Mouse (Mus musculus) cerebellum, adult 11 months (tissue): ENCODE data around the gene Sh3pxd2b.

Experiments
- DNase-seq: peaks from one replicate; pipeline ENCODE4 v3.0.0; 2022

Sh3pxd2b gene

GRCm38 (mm10) chr11:32445135-32445534 is 97.5 kb downstream of the Sh3pxd2b start:
- no peak for DNase-seq

GRCm38 (mm10) chr11:32445637-32446226 is 98.1 kb downstream of the Sh3pxd2b start:
- no peak for DNase-seq

GRCm38 (mm10) chr11:32450216-32450615 is 102.6 kb downstream of the Sh3pxd2b start:
- peak; percentile 54 for DNase-seq

DNA sequence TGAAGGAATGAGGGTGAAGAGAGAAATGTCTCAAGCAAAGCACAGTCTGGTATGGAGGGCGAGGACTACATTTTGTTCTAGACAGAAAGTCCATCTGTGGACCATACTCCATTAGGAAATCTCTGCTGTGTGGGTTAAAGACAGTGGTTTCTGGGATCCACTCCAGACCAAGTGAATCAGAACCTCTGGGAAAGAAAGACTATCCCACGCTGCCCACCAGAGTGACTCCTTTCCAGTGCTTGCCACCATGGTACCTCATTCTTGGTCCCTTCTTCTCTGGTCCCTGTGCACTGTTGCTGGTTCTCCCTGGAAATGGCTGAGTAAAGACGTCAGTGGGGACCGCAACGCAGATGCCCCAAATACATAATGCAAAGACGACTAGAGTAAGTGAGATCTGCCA is 103.7 kb downstream of the Sh3pxd2b start:
- no peak for DNase-seq

- no peak for DNase-seq
Measured at GRCm38 (mm10) chr11:32452745-32453144, 105.1 kb downstream of the Sh3pxd2b start.

DNA sequence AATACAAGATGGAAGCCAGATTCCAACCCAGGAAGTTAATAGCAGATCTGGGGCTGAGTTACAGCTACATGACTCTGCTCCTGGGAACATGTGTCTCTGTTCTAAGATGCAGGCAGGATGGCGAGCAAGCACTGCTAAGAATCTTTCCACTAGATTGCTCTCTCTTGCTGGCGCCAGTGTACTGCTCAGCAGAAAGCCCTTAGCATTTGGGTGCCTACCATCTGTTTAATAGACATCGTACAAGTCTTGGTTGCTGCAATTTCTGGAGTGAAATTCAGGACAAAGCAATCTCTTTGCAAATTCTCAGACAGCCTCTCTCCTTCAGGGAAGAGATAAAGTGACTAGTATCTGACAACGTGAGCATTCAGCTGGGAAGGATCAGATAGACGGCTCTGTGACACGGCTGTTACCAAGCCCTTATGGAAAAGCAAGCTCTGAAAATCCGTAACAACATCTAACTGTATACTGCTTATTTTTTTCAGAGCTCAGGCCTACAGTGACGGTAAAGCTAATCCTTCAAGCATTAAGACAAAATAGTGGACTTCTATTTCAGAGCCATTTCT is 105.8 kb downstream of the Sh3pxd2b start:
- peak; percentile 32 for DNase-seq

DNA sequence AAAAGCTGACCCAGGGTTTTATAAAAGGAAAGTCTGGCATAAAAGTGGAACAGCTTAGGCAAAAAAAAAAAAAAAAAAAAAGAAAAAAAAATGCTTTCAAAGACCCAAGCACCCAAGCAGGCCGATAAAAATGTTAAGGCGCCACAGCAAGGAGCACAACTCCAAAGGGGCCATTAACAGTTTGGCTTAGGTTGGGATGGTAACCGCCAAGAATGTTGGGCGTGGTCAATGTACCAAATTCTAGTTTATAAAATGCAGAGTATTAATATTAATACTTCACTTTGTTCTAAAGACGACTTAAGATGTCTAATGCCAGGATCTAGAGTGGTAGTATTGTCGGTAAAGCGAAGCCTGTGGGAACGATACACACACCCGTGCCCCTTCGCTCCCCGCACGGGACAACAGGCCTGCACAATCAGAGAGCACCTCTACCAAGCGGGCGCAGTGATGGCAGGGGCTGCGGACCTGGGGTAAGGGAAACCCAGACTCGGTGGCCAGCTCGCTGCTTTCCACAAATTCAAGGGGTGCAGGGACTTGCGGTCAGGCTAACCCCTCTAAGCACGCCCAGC is 106.7 kb downstream of the Sh3pxd2b start:
- DNase-seq, result no peak

GRCm38 (mm10) chr11:32454800-32455506 is 107.3 kb downstream of the Sh3pxd2b start, which contains the start of gene Ubtd2:
Ubtd2 (plus strand) TSS chr11:32455370.
- peak; percentile 97 for DNase-seq

GRCm38 (mm10) chr11:32455507-32456141 is 108.0 kb downstream of the Sh3pxd2b start:
- no peak for DNase-seq

DNA sequence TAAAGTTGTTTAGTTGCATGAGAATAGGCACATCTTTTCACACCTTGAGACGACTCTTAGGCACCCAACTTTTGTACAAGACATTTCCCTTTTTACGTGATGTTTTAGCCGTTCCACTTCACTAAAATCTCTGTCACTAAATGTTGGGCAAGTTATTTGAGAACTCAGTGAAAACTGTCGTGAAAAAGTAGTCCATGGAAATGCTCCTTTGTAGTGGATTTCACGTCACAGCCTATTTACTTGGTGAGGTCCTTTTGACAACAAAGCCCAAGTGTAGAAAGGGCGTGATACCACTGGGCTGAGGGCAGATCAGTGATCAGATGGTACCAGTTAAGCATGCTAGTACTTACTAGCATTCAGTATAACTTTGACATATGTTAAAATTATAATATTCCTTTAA is 108.7 kb downstream of the Sh3pxd2b start:
- DNase-seq, result no peak

DNA sequence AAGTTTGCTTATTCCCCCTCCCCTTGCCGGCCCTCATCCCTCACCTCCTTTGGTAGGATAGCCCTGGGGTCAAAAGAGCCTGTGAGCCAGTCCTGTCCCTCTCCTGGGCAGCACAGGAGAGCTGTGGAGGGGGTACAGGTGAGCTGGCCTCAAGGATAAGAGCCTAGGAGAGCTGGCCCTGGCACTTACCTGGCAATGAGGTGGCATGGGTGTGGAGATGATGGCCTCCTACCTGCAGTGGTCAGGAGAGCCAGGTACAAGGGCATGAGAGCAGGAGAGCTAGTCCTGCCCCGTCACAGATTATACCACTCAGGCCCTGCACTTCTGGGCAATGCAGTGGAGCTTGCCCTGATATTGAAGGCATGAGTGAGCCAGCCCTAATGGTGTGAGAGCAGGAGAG is 116.7 kb downstream of the Sh3pxd2b start:
- DNase-seq, result no peak

DNA sequence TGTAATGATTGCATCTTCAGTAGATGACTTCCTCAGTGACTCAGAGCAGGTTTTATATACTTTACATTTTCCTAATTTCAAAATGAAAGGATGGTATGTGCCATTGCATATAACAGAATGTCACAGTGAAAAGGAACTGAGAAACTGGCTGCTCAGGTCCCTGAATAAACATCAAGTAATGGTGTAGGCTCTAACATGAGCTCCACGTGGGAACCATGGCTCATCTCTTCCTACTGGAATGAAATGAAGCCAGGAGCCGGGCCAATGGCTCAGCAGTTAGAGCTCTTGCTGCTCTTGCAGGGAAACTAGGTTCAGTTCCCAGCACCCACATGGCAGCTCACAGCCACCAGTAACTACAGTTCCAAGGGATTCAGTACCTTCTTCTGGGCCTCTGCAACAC is 124.3 kb downstream of the Sh3pxd2b start:
- no peak for DNase-seq

- DNase-seq, result no peak
Measured at GRCm38 (mm10) chr11:32474725-32475124, 127.1 kb downstream of the Sh3pxd2b start.

DNA sequence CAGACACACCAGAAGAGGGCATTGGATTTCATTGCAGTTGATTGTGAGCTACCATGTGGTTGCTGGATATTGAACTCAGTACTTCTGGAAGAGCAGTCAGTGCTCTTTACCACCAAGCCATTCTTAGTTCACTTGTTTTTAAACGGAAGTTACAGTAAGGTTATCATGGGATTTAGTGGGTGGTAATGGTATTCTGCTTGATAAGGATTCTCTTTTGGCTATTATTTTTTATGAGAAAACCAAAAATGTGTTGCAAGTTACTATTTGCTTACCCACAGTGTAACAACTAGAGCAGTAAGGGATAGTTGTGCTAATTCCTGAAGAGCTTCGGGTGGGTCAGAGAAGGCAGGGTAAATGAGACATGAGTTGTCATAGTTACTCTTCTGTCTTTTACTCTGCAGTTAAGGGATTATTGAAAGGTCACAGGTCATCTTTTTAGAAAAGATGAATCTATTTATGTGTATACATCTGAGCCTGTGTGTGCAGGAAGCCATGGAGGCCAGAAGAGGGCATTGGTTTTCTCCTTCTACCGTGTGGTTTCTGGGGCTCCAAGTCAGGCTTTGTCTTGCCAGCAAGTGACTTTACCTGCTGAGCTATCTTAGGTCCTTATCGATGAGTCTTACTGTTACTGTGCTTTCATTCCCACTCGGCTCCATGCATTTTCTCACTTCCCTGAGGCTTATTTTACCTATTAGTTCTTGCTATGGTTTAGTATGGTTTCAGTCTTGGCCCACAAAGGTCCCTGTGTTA is 128.0 kb downstream of the Sh3pxd2b start:
- no peak for DNase-seq
